Mouse (Mus musculus) retina, adult 2 months (tissue): ENCODE measurements around the gene Nudt22.
A peak's percentile ranks its signal among the peaks of the same experiment; 100 is the strongest.

Experiments
- DNase-seq: peaks from one replicate; pipeline ENCODE4 v3.0.0-alpha.2; 2012; ENCODE audit warnings: low read depth, low spot score

The Nudt22 gene

GRCm38 (mm10) chr19:6996006-6996405, at the start of gene Nudt22, which contains the start of gene Trpt1:
TSS of gene Nudt22 (minus strand) at chr19:6996117.
TSS of gene Trpt1 (plus strand) at chr19:6996131.
- peak; percentile 74 for DNase-seq

GRCm38 (mm10) chr19:7044706-7045105, 48.8 kb upstream of the Nudt22 start:
- DNase-seq: no peak

- DNase-seq: no peak
Measured at GRCm38 (mm10) chr19:7044279-7044678, 48.4 kb upstream of the Nudt22 start.

- DNase-seq: no peak
Measured at GRCm38 (mm10) chr19:7041171-7041570, 45.3 kb upstream of the Nudt22 start.

GRCm38 (mm10) chr19:7040637-7041130, 44.8 kb upstream of the Nudt22 start:
- DNase-seq: no peak

- peak; percentile 100 for DNase-seq
Measured at GRCm38 (mm10) chr19:7039841-7040636, 44.1 kb upstream of the Nudt22 start, which contains the start of gene Stip1. TSS of gene Stip1 (minus strand) at chr19:7039967.

GRCm38 (mm10) chr19:7039088-7039720, 43.3 kb upstream of the Nudt22 start:
- no peak for DNase-seq

GRCm38 (mm10) chr19:7034006-7034405, 38.1 kb upstream of the Nudt22 start:
- DNase-seq: no peak

GRCm38 (mm10) chr19:7029531-7029930, 33.6 kb upstream of the Nudt22 start:
- DNase-seq: no peak

- peak; percentile 53 for DNase-seq
Measured at GRCm38 (mm10) chr19:7020224-7020641, 24.3 kb upstream of the Nudt22 start.

- no peak for DNase-seq
Measured at GRCm38 (mm10) chr19:7019191-7019590, 23.3 kb upstream of the Nudt22 start, which contains the start of gene Fermt3. TSS of gene Fermt3 (minus strand) at chr19:7019469.

GRCm38 (mm10) chr19:7018546-7018945, 22.6 kb upstream of the Nudt22 start:
- no peak for DNase-seq

GRCm38 (mm10) chr19:7017541-7018457, 21.9 kb upstream of the Nudt22 start:
- DNase-seq: no peak

GRCm38 (mm10) chr19:7014481-7015135, 18.7 kb upstream of the Nudt22 start:
- DNase-seq: no peak

GRCm38 (mm10) chr19:7013984-7014383, 18.1 kb upstream of the Nudt22 start:
- DNase-seq: no peak

- DNase-seq: no peak
Measured at GRCm38 (mm10) chr19:7012426-7012825, 16.5 kb upstream of the Nudt22 start.

GRCm38 (mm10) chr19:7006892-7007593, 11.1 kb upstream of the Nudt22 start:
- DNase-seq: no peak

- DNase-seq: no peak
Measured at GRCm38 (mm10) chr19:6999360-7000063, 3.6 kb upstream of the Nudt22 start.

- DNase-seq: no peak
Measured at GRCm38 (mm10) chr19:6997721-6998290, 1.9 kb upstream of the Nudt22 start.
